ENCODE assay signal across 13 mouse cellular contexts in genomic region chr9:103696967-103697366, GRCm38 (mm10).
DNase-seq lines count a peak whose midpoint lies in the region; ATAC-seq and TF ChIP-seq lines count a peak whose summit lies in the region.
"Had no signal": no experiment of that assay in that cellular context is flagged by ENCODE, and none has a peak within 500 bp of the region (broad histone marks: within the 10 kb centered on the region; RNA-seq: fewer than 3 reads in every experiment).

No protein-coding gene starts in this region.

- peak; percentile 60 for ATAC-seq in frontal cortex, adult (ENCODE audit: low TSS enrichment)
- ATAC-seq in lung, embryonic 14.5 days (ENCODE audit: insufficient read depth): peak; percentile 56; the same call in 1 of the 2 replicates
- ATAC-seq in forebrain, embryonic 15.5 days (replicated peaks): peak; percentile 89
- ATAC-seq in neutrophil, adult 5-6 weeks (ENCODE audit: extremely low read depth, insufficient number of reproducible peaks, low FRiP score, poor library complexity, severe bottlenecking): peak; percentile 46; the same call in 1 of the 2 replicates
- ATAC-seq in liver, embryonic 11.5 days (replicated peaks; ENCODE audit: low FRiP score): no peak

- H3K9ac ChIP-seq in lung, embryonic 14.5 days: no peak overlapping the region
- H3K9ac ChIP-seq in forebrain, embryonic 15.5 days (replicated peaks): no peak overlapping the region
- no peak overlapping the region for H3K9ac ChIP-seq in liver, embryonic 11.5 days (ENCODE audit: low read depth, low read length)
- H3K9ac ChIP-seq: lung, embryonic 15.5 days; midbrain, embryonic 12.5 days had no signal

- H3K36me3 ChIP-seq in lung, embryonic 14.5 days (ENCODE audit: insufficient read depth): no peaks in the 10 kb centered on the region
- no peaks in the 10 kb centered on the region for H3K36me3 ChIP-seq in forebrain, embryonic 15.5 days
- no peaks in the 10 kb centered on the region for H3K36me3 ChIP-seq in liver, embryonic 11.5 days (ENCODE audit: control insufficient read depth, insufficient read depth, low read length)
- H3K36me3 ChIP-seq: lung, embryonic 15.5 days; midbrain, embryonic 12.5 days had no signal

- WGBS in lung, embryonic 14.5 days: 27% methylated on average over 6 of the region's 6 CpGs
- WGBS in lung, adult 2 months: 33% methylated on average over 6 of the region's 6 CpGs
- WGBS in forebrain, embryonic 15.5 days: 38% methylated on average over 6 of the region's 6 CpGs
- 68% methylated on average over 6 of the region's 6 CpGs for WGBS in liver, embryonic 11.5 days

- H3K4me2 ChIP-seq in lung, embryonic 14.5 days: no peak overlapping the region
- no peak overlapping the region for H3K4me2 ChIP-seq in forebrain, embryonic 15.5 days (replicated peaks)
- no peak overlapping the region for H3K4me2 ChIP-seq in liver, embryonic 11.5 days
- H3K4me2 ChIP-seq: lung, embryonic 15.5 days; midbrain, embryonic 12.5 days had no signal

- TF ChIP-seq CTCF in lung, embryonic 14.5 days (IDR thresholded peaks at IDR 0.05; ENCODE audit: low read depth): no peak
- no peak for TF ChIP-seq CTCF in lung, adult 2 months (IDR thresholded peaks at IDR 0.05; ENCODE audit: insufficient read depth, low read length)

- no peak overlapping the region for H3K27ac ChIP-seq in lung, embryonic 14.5 days (ENCODE audit: low read depth)
- peak overlapping the region; percentile 76 for H3K27ac ChIP-seq in forebrain, embryonic 15.5 days (replicated peaks)
- no peak overlapping the region for H3K27ac ChIP-seq in liver, embryonic 11.5 days (ENCODE audit: low read depth, low read length)
- H3K27ac ChIP-seq: kidney, postnatal 0 days; lung, embryonic 15.5 days; midbrain, embryonic 12.5 days had no signal

- H3K4me1 ChIP-seq in lung, embryonic 14.5 days (ENCODE audit: insufficient read depth): no peaks in the 10 kb centered on the region
- no peaks in the 10 kb centered on the region for H3K4me1 ChIP-seq in lung, adult 2 months (ENCODE audit: control insufficient read depth, insufficient read depth, low read length)
- H3K4me1 ChIP-seq in forebrain, embryonic 15.5 days: peaks cover 37% of the 10 kb centered on the region
- no peaks in the 10 kb centered on the region for H3K4me1 ChIP-seq in liver, embryonic 11.5 days (replicated peaks; ENCODE audit: control insufficient read depth, insufficient read depth, low read length)
- H3K4me1 ChIP-seq: lung, embryonic 15.5 days had no signal

- TF ChIP-seq POLR2A in lung, adult 2 months (IDR thresholded peaks at IDR 0.05; ENCODE audit: borderline replicate concordance, extremely low read depth, low read depth, low read length): no peak

- H3K27me3 ChIP-seq in lung, embryonic 14.5 days (ENCODE audit: insufficient read depth, low read length): no peaks in the 10 kb centered on the region
- H3K27me3 ChIP-seq in forebrain, embryonic 15.5 days: no peaks in the 10 kb centered on the region
- H3K27me3 ChIP-seq in liver, embryonic 11.5 days (replicated peaks; ENCODE audit: control insufficient read depth, insufficient read depth, low read length): no peaks in the 10 kb centered on the region
- H3K27me3 ChIP-seq: lung, embryonic 15.5 days; midbrain, embryonic 12.5 days had no signal

- no peak for DNase-seq in frontal cortex, postnatal 14 days (ENCODE audit: low spot score in 2 of 2)
- peak; percentile 35 for DNase-seq in lung, embryonic 14.5 days
- DNase-seq in lung, adult 2 months: no peak
- no peak for DNase-seq in liver, embryonic 11.5 days (ENCODE audit: low spot score)
- no peak for DNase-seq in yolk sac, embryonic 10.5 days (ENCODE audit: low spot score)
- DNase-seq: gastrocnemius, postnatal 36 days had no signal

- no peaks in the 10 kb centered on the region for H3K9me3 ChIP-seq in lung, embryonic 14.5 days (ENCODE audit: low read depth, low read length)
- H3K9me3 ChIP-seq in forebrain, embryonic 15.5 days: no peaks in the 10 kb centered on the region
- H3K9me3 ChIP-seq in liver, embryonic 11.5 days (ENCODE audit: control insufficient read depth, low read length): 0 out of 2 replicates have a peak, but pooled peaks cover 2% of the 10 kb centered on the region
- H3K9me3 ChIP-seq: lung, embryonic 15.5 days; midbrain, embryonic 12.5 days had no signal

- no peak overlapping the region for H3K4me3 ChIP-seq in lung, embryonic 14.5 days (ENCODE audit: low read depth, low read length)
- H3K4me3 ChIP-seq in lung, adult 2 months (replicated peaks; ENCODE audit: extremely low read depth, low read depth, low read length): no peak overlapping the region
- no peak overlapping the region for H3K4me3 ChIP-seq in forebrain, embryonic 15.5 days
- no peak overlapping the region for H3K4me3 ChIP-seq in liver, embryonic 11.5 days (ENCODE audit: low read depth, low read length)
- H3K4me3 ChIP-seq: erythroblast, embryonic 14.5 days; lung, embryonic 15.5 days; midbrain, embryonic 12.5 days had no signal
